Mouse (Mus musculus) thymus, adult 2 months (tissue): ENCODE data around the gene Emc1. TPM values are rescaled to one million over a fixed set of nuclear protein-coding genes. Genes with fewer than 3 reads are reported as not detected.

Source experiments
- DNase-seq: peaks from one replicate; pipeline ENCODE4 v3.0.0; 2021
- H3K27ac ChIP-seq: fragments of 200-500 bp; 2 replicates; pipeline ENCODE4 v1.5.1; 2012; ENCODE audit warnings: low read length, control low read depth; ENCODE audit not compliant: control insufficient read depth, insufficient read depth
- H3K27me3 ChIP-seq: fragments of 200-500 bp; 2 replicates; pipeline ENCODE4 v1.6.1; 2012; ENCODE audit warnings: mild to moderate bottlenecking, low read length, moderate library complexity, mixed read lengths; ENCODE audit not compliant: control insufficient read depth, insufficient read depth
- H3K36me3 ChIP-seq: fragments of 200-500 bp; 2 replicates; pipeline ENCODE4 v1.6.1; 2012; ENCODE audit warnings: mild to moderate bottlenecking, low read length, moderate library complexity; ENCODE audit not compliant: control insufficient read depth, insufficient read depth
- H3K4me1 ChIP-seq: fragments of 200-500 bp; replicated peaks from 2 replicates; pipeline ENCODE4 v1.6.1; 2012; ENCODE audit warnings: low read length; ENCODE audit not compliant: control insufficient read depth, insufficient read depth
- H3K4me3 ChIP-seq: fragments of 200-500 bp; 2 replicates; pipeline ENCODE4 v1.5.1; 2012; ENCODE audit warnings: mild to moderate bottlenecking, low read length, control low read depth, moderate library complexity; ENCODE audit not compliant: control insufficient read depth, insufficient read depth
- CTCF ChIP-seq: fragments of 200-500 bp; IDR thresholded peaks from 2 replicates; pipeline ENCODE4 v1.5.1; 2012; ENCODE audit warnings: mild to moderate bottlenecking, control low read depth, low read length, moderate library complexity, borderline replicate concordance; ENCODE audit not compliant: control insufficient read depth, poor library complexity, insufficient read depth; ENCODE audit errors: extremely low read depth
- POLR2A ChIP-seq: fragments of 200-500 bp; IDR thresholded peaks from 2 replicates; pipeline ENCODE4 v1.6.1; 2012; ENCODE audit warnings: mild to moderate bottlenecking, low read length, control low read depth, moderate library complexity; ENCODE audit not compliant: control insufficient read depth, poor library complexity, insufficient read depth; ENCODE audit errors: extremely low read depth
- WGBS: fragments of 180-500 bp; shearing (Covaris S2); methylation state at CpG from one replicate; pipeline ENCODE4 v1.1.7; 2018; 5-methylcytosine and 5-hydroxymethylcytosine counted together
- polyA plus RNA-seq: library from polyadenylated mRNA; depleted of rRNA; stranded (reverse); fragments of >200 nt; gene quantifications from 2 replicates; pipeline ENCODE4 v1.2.3, GENCODE M21; 2012; rRNA removed

Gene Emc1
- polyA plus RNA-seq, 1 experiment = 34.2 TPM

GRCm38 (mm10) chr4:139421621-139422020 lies 69.2 kb downstream of the Emc1 start:
- no peak overlapping the region for H3K27ac ChIP-seq
- H3K4me3 ChIP-seq = no peak overlapping the region
- H3K36me3 ChIP-seq = peaks cover 91% of the 10 kb centered on the region
- no peaks in the 10 kb centered on the region for H3K27me3 ChIP-seq
- no peak for DNase-seq
- 97% methylated on average over 7 of the region's 7 CpGs for WGBS
- no peaks in the 10 kb centered on the region for H3K4me1 ChIP-seq
- no peak for TF ChIP-seq CTCF
- TF ChIP-seq POLR2A = no peak

- Histone ChIP-seq H3K27me3 (no peaks in the 10 kb centered on the region), H3K36me3 (peaks cover 91% of the 10 kb centered on the region), H3K4me3 (no peak overlapping the region), H3K27ac (no peak overlapping the region), H3K4me1 (no peaks in the 10 kb centered on the region)
- WGBS = 93% methylated on average over 2 of the region's 2 CpGs
- TF ChIP-seq CTCF = no peak
- no peak for TF ChIP-seq POLR2A
- DNase-seq = no peak
These were observed 70.0 kb downstream of the Emc1 start for GRCm38 (mm10) chr4:139422409-139422808.

- no peak for TF ChIP-seq POLR2A
- no peak for TF ChIP-seq CTCF
- no peak for DNase-seq
- no peaks in the 10 kb centered on the region for H3K4me1 ChIP-seq
- no peak overlapping the region for H3K27ac ChIP-seq
- H3K27me3 ChIP-seq = no peaks in the 10 kb centered on the region
- H3K36me3 ChIP-seq = peaks cover 91% of the 10 kb centered on the region
- H3K4me3 ChIP-seq = no peak overlapping the region
- WGBS = 84% methylated on average over 2 of the region's 2 CpGs
These were observed 70.9 kb downstream of the Emc1 start for GRCm38 (mm10) chr4:139423270-139423669.

Other genes with a start within 250 kb of the Emc1 start
- gene Minos1, start 221.5 kb upstream of the Emc1 start, polyA plus RNA-seq = 38.0 and 65.3 TPM in 2 replicates
- gene Capzb, start 159.7 kb upstream of the Emc1 start, polyA plus RNA-seq = 167 and 213 TPM in 2 replicates
- 42.6 and 50.1 TPM in 2 replicates for gene Pqlc2, start 41.9 kb upstream of the Emc1 start, polyA plus RNA-seq
- gene Akr7a5, start 41.8 kb upstream of the Emc1 start, polyA plus RNA-seq = 29.5 and 33.3 TPM in 2 replicates
- 33.7 and 37.6 TPM in 2 replicates for gene Mrto4, start within 50 bp of the Emc1 start, polyA plus RNA-seq
- 301 and 312 TPM in 2 replicates for gene Ubr4, start within 50 bp of the Emc1 start, polyA plus RNA-seq
- gene Iffo2, start 178.0 kb downstream of the Emc1 start, polyA plus RNA-seq = 5.4 and 5.8 TPM in 2 replicates